Mouse (Mus musculus) right cerebral cortex, postnatal 25 days (tissue): ENCODE data around the gene Runx3.

Experiments
- DNase-seq: peaks from one replicate; pipeline ENCODE4 v3.0.0; 2022

The Runx3 gene

GRCm38 (mm10) chr4:135226008-135226667, 105.7 kb downstream of the Runx3 start:
- DNase-seq, result no peak
